Mouse (Mus musculus): ENCODE data around the gene Tc2n.
"Not testable (repeated sequence)": the region's sequence is repeated elsewhere in the genome, so short reads cannot be mapped to it uniquely, and the experiment has no call there.

Gene Tc2n

DNA sequence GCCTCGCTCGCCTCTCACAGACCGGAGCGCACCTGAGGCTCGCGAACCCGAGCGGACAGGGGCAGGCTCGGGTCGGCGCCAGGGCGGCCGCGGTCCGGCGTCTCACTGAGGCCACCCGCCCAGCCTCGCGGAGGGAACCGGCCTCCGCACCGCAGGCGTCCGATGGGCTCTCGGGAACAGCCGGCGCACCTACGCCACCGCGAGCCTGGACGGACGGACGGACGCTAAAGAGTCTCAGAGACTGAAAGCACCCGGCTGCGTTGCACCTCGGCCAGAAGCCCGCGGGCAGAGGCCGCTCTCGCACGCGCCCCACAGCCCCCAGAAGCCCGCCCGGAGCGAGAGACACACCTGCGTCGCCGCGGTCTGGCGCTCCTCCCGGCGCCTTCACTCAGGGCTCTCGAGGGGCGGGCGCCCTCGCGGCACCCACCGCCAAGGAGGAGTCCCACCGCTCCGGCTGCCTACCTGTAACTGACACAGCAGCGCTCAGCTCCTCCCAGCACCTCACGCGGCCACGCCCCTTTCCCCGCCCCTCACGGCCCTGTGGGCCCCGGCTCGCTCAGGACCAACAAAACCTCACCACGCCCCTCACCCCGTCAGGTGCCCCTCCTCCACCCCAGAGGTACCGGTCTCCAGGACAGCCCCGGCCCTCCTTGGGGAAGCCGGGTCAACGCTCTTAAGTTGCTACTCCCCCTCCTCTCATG, at the start of gene Tc2n:
Tc2n (minus strand) TSS at position 470 of the 701 bp plus-strand sequence.
- DNase-seq (ENCODE audit: low spot score in 2 of 2): peak; percentile 19 to 27

- no peak for DNase-seq (ENCODE audit: low spot score in 2 of 2)
These were observed 49.2 kb upstream of the Tc2n start for GRCm38 (mm10) chr12:101767306-101768053.

DNA sequence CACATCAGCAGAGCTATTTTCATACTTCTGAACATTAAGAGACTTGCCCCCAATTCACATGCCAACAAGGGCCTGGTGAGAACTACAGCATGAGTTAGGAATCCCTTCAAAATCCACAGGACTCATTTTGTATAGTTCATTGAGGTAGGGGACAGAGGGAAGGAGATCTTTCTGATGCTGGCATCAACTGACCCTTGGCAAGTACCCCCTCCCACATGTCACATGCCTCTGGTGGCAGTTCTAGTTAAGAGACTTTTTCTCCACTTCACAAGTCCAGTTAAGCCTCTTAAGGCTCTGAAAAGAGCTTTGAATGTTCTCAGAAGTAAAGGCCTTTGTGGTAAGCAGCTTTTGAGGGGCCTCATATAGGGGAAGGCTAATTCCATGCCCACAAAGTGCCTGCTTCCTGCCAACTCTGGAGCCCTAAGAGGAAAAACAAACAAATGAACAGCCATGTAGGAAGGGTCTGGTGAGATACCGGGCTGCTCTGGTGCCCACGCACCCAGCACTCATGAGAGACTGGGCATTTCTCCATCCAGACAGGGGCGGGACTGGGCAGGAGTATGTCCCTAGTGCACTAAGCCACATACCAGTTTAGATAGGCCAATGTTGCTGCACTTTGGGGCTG, 48.0 kb upstream of the Tc2n start:
- no peak for DNase-seq (ENCODE audit: low spot score in 2 of 2)

DNA sequence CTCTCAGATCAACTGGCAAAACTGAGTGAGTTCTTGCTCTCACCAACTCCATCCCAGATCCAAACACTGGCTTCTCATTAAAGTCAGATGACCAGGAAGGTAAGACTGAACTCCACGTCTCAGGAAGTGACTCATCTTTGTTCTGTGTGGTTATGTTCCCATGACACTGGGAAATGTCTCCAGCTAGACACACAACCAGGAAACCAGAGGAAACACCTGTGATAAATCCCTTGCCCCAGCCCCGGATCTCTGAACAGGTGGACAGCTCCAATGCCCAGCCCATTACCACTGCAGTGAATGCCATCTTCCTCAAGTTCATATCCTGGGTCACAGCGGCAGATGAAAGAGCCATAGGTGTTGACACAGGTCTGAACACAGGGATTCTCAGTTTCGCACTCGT, 46.5 kb upstream of the Tc2n start:
- no peak for DNase-seq (ENCODE audit: low spot score in 2 of 2)

- DNase-seq (ENCODE audit: low spot score in 2 of 2): no peak
These were observed 44.7 kb upstream of the Tc2n start for GRCm38 (mm10) chr12:101763065-101763464.

DNA sequence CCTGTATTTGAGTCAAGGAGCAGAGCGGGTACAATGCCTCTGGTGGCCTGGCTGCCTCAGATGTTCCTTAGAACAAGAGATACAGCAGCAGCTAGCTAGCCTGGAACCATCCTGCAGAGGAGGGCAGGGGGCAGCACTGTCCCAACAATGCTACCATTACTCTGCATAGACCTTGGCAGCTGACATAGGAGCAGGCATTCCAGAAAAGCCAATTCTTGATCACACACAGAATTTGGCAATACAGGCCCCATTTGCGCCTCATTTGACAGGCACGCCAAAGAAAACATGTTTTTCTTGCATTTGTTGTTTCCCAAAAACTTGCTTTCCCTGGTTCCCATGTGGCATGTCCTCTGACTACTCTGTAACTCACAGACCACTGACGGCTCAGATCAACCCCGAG, 43.7 kb upstream of the Tc2n start:
- no peak for DNase-seq (ENCODE audit: low spot score in 2 of 2)

GRCm38 (mm10) chr12:101759440-101760045, 41.2 kb upstream of the Tc2n start:
- DNase-seq (ENCODE audit: low spot score in 2 of 2): no peak

- no peak for DNase-seq (ENCODE audit: low spot score in 2 of 2)
These were observed 40.4 kb upstream of the Tc2n start for GRCm38 (mm10) chr12:101758698-101759097.

GRCm38 (mm10) chr12:101742375-101742774, 24.1 kb upstream of the Tc2n start:
- DNase-seq (ENCODE audit: low spot score in 2 of 2): no peak

DNA sequence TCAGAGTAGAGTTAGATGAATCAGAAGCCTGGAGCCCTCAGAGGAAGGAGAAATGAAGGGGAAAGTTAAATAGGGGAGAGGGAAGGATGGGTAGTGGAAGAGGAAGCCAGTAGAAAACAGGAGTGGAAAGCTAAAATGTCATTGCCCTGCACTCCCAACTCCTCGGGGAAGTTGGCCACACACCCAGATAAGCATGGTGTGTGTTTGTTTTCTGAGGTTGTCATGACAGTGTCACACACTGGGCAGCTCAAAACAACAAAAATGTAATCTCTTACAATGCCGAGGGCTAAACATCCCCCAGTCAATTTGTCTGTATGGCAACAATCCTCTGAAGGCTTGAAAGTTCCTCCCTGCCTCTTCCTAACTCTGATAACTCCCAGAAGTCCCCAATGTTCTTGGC, 22.2 kb upstream of the Tc2n start:
- DNase-seq (ENCODE audit: low spot score in 2 of 2): no peak

DNA sequence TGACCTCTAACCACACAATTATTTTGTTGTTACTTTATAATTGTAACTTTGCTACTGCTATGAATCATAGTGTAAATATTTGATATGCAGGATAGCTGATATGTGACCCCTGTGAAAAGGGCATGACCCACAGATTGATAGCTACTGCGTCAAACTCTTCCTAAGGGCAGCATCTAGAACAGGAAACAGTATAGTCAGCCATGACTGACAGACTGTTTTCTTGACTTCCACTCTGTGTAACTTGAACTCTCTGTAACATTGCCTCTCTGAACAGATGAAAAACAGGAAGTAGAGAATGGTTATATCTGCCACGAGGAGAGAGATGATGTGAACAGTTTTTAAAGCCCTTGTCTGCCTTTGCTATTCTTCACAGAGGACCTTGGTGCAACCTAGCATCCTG, 21.7 kb upstream of the Tc2n start:
- no peak for DNase-seq (ENCODE audit: low spot score in 2 of 2)

GRCm38 (mm10) chr12:101718755-101719150, 430 bp upstream of the Tc2n start:
- DNase-seq (ENCODE audit: low spot score in 2 of 2): no peak

DNA sequence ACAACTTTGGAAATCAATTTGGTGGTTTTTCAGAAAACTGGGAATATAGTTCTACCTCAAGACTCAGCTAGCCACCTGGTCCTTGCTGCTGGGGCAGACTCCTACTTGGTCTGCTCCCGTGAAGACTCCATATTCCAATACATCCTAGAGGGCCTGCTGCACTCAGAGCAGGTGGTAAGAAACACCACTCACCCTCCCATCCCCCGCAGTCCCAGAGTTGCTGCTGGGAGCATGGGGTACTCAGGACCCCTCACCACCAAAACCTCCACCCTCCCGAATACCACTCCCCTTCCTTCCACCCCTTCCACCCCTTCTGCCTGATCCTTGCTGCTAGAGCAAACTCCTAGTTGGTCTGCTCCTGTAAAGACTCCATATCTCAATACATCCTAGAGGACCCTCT, 19.1 kb downstream of the Tc2n start:
- no peak for DNase-seq (ENCODE audit: low spot score in 2 of 2)

- no peak for DNase-seq (ENCODE audit: low spot score in 2 of 2)
These were observed 21.8 kb downstream of the Tc2n start for GRCm38 (mm10) chr12:101696521-101696920.

GRCm38 (mm10) chr12:101680538-101680937, 37.8 kb downstream of the Tc2n start:
- DNase-seq (ENCODE audit: low spot score in 2 of 2): no peak

DNA sequence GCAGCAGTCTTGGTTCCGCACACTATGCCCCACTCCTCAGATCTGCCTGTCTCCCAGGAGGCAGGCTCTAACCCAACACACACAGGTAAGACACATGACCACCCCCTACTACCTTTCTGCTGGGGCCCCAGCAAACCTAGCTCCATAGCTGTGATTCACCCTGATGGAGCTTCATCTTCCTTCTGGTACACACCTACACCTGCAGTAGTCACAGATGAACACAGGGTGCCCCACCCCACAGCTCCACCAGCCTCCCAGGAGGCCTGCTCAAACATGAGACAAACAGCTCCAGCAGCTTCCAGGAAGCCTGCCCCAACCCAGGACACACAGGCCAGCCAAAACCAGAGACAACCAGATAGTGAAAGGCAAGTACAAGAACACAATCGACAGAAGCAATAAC, 50.8 kb downstream of the Tc2n start:
- no peak for DNase-seq (ENCODE audit: low spot score in 2 of 2)

- DNase-seq (ENCODE audit: low spot score in 2 of 2): no peak
These were observed 85.2 kb downstream of the Tc2n start for GRCm38 (mm10) chr12:101633137-101633536.

GRCm38 (mm10) chr12:101606622-101607021, 111.7 kb downstream of the Tc2n start:
- DNase-seq (ENCODE audit: low spot score in 2 of 2): not testable (repeated sequence)
